Mouse (Mus musculus) adrenal gland, postnatal 0 days (tissue): Measurements from ENCODE around the gene Psmg3. TPM values are rescaled to one million over a fixed set of nuclear protein-coding genes. Genes with fewer than 3 reads are reported as not detected.

Experiments
- polyA plus RNA-seq: library from polyadenylated mRNA; unstranded; fragments of >200 nt; fragmentation: Nextera tagmentation; extraction: Ambion mirVana; gene quantifications from 2 replicates; pipeline ENCODE4 v1.2.1, GENCODE M21; 2015

Psmg3 gene
- 46.2 and 49.2 TPM in 2 replicates for polyA plus RNA-seq

DNA sequence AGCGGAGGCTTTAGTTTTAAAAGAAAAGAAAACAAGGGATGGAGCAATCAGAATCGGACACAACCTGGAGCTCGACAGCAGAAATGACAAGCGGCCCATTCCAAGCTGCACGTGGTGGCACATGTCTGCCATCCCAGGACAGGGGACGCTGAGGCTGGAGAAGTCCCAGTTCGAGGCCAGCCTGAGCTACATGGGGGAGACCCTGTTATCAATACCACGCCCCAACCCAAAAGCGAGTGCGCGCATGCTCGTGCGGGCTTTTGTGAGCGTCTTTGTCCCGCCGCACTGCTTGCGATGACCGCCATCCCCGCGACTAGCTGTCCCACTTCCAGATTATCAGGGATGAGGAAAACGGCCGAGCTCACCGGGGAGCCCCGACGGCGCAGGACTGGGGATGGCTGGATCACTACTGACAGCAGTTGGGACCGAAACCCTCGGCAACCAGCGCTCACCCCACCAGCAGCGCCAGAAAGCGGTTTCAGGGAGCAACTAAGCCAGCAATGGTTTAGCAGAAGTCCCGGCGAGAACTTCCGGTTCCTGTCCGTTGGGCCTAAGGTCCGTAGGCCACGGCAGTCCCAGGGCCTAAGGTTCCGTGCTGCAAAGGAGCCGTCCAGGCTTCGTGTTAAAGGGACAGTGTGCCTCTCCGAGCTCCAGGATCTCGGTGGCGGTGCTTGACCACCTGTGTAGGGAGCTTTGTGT is at the start of gene Psmg3, which contains the start of gene Gm26938:
Gene Psmg3 (minus strand): TSS at position 529 of the 699 bp plus-strand sequence.
Gene Gm26938 (minus strand): TSS at position 51 of the 699 bp plus-strand sequence.

DNA sequence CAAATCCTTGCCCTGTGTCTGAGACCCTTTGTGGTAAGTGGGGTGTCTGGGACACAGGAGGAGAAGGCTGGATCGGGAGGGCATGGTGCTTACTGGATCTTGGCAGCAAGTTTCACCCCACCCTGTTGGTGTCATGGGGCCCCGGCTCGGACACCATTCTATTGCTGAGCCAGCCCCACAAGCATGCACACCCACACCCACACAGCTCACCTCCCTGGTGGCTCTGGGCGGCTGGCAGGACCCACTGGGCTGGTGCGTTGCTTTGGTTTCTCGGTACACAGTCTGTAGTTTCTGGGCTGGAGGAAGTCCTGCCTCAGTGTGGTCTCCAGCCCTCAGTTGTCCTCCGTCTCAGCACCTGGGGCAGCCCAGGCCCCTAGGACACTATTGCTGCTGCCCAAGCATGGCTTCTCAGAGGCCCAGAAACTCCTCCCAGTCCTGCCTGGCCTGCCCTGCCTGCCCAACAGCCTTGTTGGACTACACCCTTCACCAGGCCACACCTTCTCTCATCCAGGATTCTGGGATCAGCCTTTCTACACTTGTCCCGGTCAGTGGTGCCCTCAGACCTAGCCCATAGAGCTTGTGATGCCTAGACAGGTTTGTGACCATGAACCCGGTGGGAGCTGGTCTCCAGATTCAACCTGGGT is 7.0 kb downstream of the Psmg3 start, which contains the start of gene Tmem184a:
Gene Tmem184a (minus strand): TSS at position 380 of the 644 bp plus-strand sequence.

GRCm38 (mm10) chr5:139791227-139792158 is 35.2 kb downstream of the Psmg3 start, which contains the start of gene Mafk:
TSS of gene Mafk (plus strand) at chr5:139791513.

DNA sequence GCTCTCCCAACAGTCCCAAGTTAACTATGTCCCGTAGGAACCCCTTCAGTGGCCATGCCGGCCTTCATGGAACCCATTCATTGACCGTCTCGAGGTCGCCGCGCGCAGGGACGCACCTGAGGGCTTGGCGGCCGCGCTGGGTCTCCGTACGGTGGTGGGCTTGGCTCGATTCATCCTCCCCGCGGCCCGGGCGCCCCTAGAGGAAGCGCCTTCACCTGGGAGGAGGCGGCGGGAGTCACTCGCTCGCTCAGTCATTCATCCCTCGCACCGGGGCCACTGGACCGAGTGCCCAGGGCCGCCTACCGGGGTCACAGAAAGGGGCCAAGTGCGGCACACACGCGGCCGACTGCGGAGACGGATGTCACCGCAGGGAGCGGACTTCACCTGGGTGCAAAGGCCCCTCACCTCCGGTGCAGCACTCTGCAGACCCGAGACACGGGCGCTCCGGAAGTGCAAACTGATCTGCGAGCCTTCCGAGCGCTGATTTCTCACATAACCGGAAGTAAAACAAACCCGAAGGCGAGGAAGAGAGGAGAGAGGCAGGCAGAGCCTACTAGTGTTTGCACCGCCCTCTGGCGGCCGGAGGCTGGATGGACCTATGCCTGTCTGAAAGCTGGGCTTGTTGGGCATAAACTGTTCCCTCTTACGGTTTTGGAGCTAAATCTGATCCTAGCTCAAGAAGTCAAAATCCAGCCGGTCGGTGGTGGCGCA is 51.3 kb downstream of the Psmg3 start, which contains the start of gene Ints1:
Gene Ints1 (minus strand): TSS at position 459 of the 711 bp plus-strand sequence.

Other genes starting within 250 kb of the Psmg3 start
- 3.9 and 4.4 TPM in 2 replicates for gene Micall2, start 90.5 kb downstream of the Psmg3 start, polyA plus RNA-seq
- 9.3 and 10.2 TPM in 2 replicates for gene Ints1, start 51.2 kb downstream of the Psmg3 start, polyA plus RNA-seq
- 13.3 and 23.8 TPM in 2 replicates for gene Mafk, start 35.4 kb downstream of the Psmg3 start, polyA plus RNA-seq
- 0.55 and 1.3 TPM in 2 replicates for gene Tmem184a, start 7.0 kb downstream of the Psmg3 start, polyA plus RNA-seq
- gene Gm26938, start 478 bp downstream of the Psmg3 start, polyA plus RNA-seq = 0.28 TPM in 1 of 2 replicates, not detected in the other
- gene Elfn1, start 81.1 kb upstream of the Psmg3 start, polyA plus RNA-seq = 4.4 and 5.6 TPM in 2 replicates